Mouse (Mus musculus): ENCODE data around the gene Htr3a. TPM values are rescaled to one million over a fixed set of nuclear protein-coding genes. Genes with fewer than 3 reads are reported as not detected.

The Htr3a gene
- polyA plus RNA-seq, 1 experiment = not detected

DNA sequence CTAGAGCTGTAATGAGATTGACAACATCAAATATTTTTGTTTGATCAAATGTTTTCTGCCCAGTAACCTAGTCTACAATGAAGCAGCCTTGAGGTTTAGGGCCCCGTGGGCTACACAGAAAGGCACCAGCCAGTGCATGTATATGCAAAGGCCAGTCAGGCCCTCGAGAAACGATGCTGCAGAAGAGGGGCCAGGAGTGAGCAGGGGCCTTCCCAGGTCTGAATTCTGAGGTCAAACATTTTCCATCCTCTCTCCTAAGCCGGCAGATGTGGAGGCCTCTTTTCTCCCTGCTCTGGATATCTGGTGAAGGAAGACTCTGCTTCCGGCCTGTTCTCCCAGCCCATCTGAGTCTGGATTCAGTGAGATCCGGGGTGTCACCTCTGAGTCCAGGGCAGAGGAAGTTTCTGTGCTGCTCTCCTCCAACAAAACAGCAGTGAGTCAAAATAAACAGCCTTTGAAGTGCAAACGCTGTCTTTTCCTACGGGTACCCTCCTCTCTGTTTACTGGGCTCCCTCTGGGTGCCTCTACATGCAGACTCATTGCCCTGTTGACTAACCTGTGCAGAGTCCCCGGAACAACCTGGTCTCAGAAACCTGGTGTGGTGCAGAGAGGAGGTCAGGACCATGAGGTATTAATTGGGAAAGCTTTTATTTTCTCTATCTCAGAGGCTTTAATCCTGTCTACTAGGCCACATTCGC lies 50.9 kb downstream of the Htr3a start:
- no peaks in the 10 kb centered on the region for H3K4me1 ChIP-seq (ENCODE audit: control insufficient read depth, insufficient read depth, low read length)
- TF ChIP-seq EP300 (IDR thresholded peaks at IDR 0.05; ENCODE audit: insufficient read depth, low read depth, low read length) (no peak), CTCF (IDR thresholded peaks at IDR 0.05; ENCODE audit: low read depth, low read length) (no peak), POLR2A (IDR thresholded peaks at IDR 0.05; ENCODE audit: insufficient read depth, low read length) (no peak)
- H3K27me3 ChIP-seq (ENCODE audit: control insufficient read depth, insufficient read depth, low read length, poor library complexity, severe bottlenecking) = no peaks in the 10 kb centered on the region
- H3K9ac ChIP-seq (ENCODE audit: low read depth, poor library complexity, severe bottlenecking) = no peak overlapping the region
- no peaks in the 10 kb centered on the region for H3K9me3 ChIP-seq (replicated peaks; ENCODE audit: control insufficient read depth, insufficient read depth, low read length, poor library complexity, severe bottlenecking)
- no peak overlapping the region for H3K4me3 ChIP-seq (ENCODE audit: low read depth, low read length)
- no peak overlapping the region for H3K27ac ChIP-seq (ENCODE audit: insufficient read depth, low read length)
- no peaks in the 10 kb centered on the region for H3K36me3 ChIP-seq (ENCODE audit: control insufficient read depth, insufficient read depth, low read length, poor library complexity, severe bottlenecking)

DNA sequence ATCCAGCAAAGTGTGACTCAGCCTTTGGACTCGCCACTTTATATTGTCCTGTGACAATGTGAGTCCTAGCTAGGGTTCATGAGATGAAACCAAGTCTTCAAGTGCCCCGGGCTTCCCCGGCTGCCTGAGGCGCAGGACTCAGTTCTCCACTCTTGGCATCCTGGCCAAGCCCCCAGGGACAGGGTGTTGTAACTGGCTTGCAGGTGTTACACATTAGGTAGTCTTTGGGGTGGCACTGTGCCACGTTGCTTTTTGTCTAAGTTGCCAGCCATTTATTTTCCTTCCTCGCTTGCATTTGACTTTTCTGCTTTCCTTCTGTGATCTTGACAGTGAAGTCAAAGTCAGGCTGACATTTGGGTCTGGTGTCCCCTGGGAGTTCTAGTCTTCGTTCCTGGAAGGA lies 53.0 kb downstream of the Htr3a start:
- no peaks in the 10 kb centered on the region for H3K27me3 ChIP-seq (ENCODE audit: control insufficient read depth, insufficient read depth, low read length, poor library complexity, severe bottlenecking)
- no peak overlapping the region for H3K27ac ChIP-seq (ENCODE audit: insufficient read depth, low read length)
- no peak for TF ChIP-seq CTCF (IDR thresholded peaks at IDR 0.05; ENCODE audit: low read depth, low read length)
- no peak for TF ChIP-seq EP300 (IDR thresholded peaks at IDR 0.05; ENCODE audit: insufficient read depth, low read depth, low read length)
- no peak for TF ChIP-seq POLR2A (IDR thresholded peaks at IDR 0.05; ENCODE audit: insufficient read depth, low read length)

DNA sequence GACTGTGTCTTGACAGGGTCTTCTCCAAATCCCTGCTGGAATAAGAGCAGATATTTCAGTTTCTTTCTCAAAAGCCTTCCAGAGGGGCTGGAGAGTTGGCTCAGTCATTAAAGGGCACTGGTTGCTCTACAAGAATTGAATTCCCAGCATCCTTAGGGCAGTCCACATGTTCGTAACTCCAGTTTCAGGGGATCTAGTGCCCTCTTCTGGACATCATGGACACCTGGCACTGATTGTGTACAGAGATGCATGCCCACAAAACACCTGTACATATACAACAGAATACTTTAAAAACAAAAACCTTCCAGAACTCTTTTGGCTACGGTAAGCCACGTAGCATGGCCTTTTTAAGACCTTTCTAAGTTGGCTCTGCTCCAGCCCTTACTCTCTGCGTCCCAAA lies 54.7 kb downstream of the Htr3a start:
- Histone ChIP-seq H3K9me3 (replicated peaks; ENCODE audit: control insufficient read depth, insufficient read depth, low read length, poor library complexity, severe bottlenecking) (no peaks in the 10 kb centered on the region), H3K27me3 (ENCODE audit: control insufficient read depth, insufficient read depth, low read length, poor library complexity, severe bottlenecking) (no peaks in the 10 kb centered on the region), H3K4me3 (ENCODE audit: low read depth, low read length) (no peak overlapping the region), H3K27ac (ENCODE audit: insufficient read depth, low read length) (no peak overlapping the region), H3K36me3 (ENCODE audit: control insufficient read depth, insufficient read depth, low read length, poor library complexity, severe bottlenecking) (no peaks in the 10 kb centered on the region), H3K9ac (ENCODE audit: low read depth, poor library complexity, severe bottlenecking) (no peak overlapping the region), H3K4me1 (ENCODE audit: control insufficient read depth, insufficient read depth, low read length) (no peaks in the 10 kb centered on the region)
- TF ChIP-seq CTCF (IDR thresholded peaks at IDR 0.05; ENCODE audit: low read depth, low read length) (peak; percentile 19), EP300 (IDR thresholded peaks at IDR 0.05; ENCODE audit: insufficient read depth, low read depth, low read length) (no peak)

More for the DNA sequence above, 53.0 kb downstream of the Htr3a start:
- H3K4me1 ChIP-seq (ENCODE audit: control insufficient read depth, insufficient read depth, low read length) = no peaks in the 10 kb centered on the region
- no peak overlapping the region for H3K4me3 ChIP-seq (ENCODE audit: low read depth, low read length)
- no peak overlapping the region for H3K9ac ChIP-seq (ENCODE audit: low read depth, poor library complexity, severe bottlenecking)
- H3K36me3 ChIP-seq (ENCODE audit: control insufficient read depth, insufficient read depth, low read length, poor library complexity, severe bottlenecking) = no peaks in the 10 kb centered on the region
- no peaks in the 10 kb centered on the region for H3K9me3 ChIP-seq (replicated peaks; ENCODE audit: control insufficient read depth, insufficient read depth, low read length, poor library complexity, severe bottlenecking)

DNA sequence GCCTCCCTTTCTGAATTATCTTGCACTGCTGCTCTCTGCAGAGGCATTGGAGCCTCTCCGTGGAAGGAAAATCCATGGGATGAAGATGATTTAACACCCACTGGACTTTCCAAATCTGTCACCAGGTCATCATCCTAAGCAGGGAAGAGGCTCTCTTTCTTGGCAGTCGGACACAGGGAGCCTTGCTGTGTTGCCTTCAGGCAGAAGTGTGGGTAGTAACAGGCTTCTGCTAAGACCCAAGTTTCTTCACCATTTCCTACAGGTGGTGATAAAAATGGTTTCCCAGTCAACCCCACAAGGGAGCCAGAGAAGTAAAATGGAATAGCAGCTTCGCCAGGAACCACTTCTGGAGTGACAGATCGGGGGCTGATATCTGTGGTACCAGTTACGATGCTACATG lies 61.4 kb downstream of the Htr3a start:
- H3K9me3 ChIP-seq (replicated peaks; ENCODE audit: control insufficient read depth, insufficient read depth, low read length, poor library complexity, severe bottlenecking) = no peaks in the 10 kb centered on the region
- H3K9ac ChIP-seq (ENCODE audit: low read depth, poor library complexity, severe bottlenecking) = no peak overlapping the region
- no peak overlapping the region for H3K27ac ChIP-seq (ENCODE audit: insufficient read depth, low read length)
- no peak for TF ChIP-seq CTCF (IDR thresholded peaks at IDR 0.05; ENCODE audit: low read depth, low read length)
- TF ChIP-seq POLR2A (IDR thresholded peaks at IDR 0.05; ENCODE audit: insufficient read depth, low read length) = no peak
- TF ChIP-seq EP300 (IDR thresholded peaks at IDR 0.05; ENCODE audit: insufficient read depth, low read depth, low read length) = no peak
- H3K4me3 ChIP-seq (ENCODE audit: low read depth, low read length) = no peak overlapping the region
- H3K27me3 ChIP-seq (ENCODE audit: control insufficient read depth, insufficient read depth, low read length, poor library complexity, severe bottlenecking) = no peaks in the 10 kb centered on the region
- H3K4me1 ChIP-seq (ENCODE audit: control insufficient read depth, insufficient read depth, low read length) = no peaks in the 10 kb centered on the region
- no peaks in the 10 kb centered on the region for H3K36me3 ChIP-seq (ENCODE audit: control insufficient read depth, insufficient read depth, low read length, poor library complexity, severe bottlenecking)

Other genes starting within 250 kb of the Htr3a start
- gene Zbtb16, start 74.9 kb downstream of the Htr3a start, polyA plus RNA-seq (2011; ENCODE audit: insufficient read depth, insufficient read length, low read depth, missing spikeins) = 0.49 TPM in 1 of 2 replicates, not detected in the other
- not detected in 2 replicates for gene Htr3b, start 53.9 kb upstream of the Htr3a start, polyA plus RNA-seq (2011; ENCODE audit: insufficient read depth, insufficient read length, low read depth, missing spikeins)
- 134 and 157 TPM in 2 replicates for gene Usp28, start 74.3 kb upstream of the Htr3a start, polyA plus RNA-seq (2011; ENCODE audit: insufficient read depth, insufficient read length, low read depth, missing spikeins)
- 25.5 and 29.2 TPM in 2 replicates for gene Zw10, start 144.5 kb upstream of the Htr3a start, polyA plus RNA-seq (2011; ENCODE audit: insufficient read depth, insufficient read length, low read depth, missing spikeins)
- gene Tmprss5, start 170.2 kb upstream of the Htr3a start, polyA plus RNA-seq (2011; ENCODE audit: insufficient read depth, insufficient read length, low read depth, missing spikeins) = 0.85 and 1.6 TPM in 2 replicates